Mouse (Mus musculus) spleen, postnatal 36 days (tissue): Measurements from ENCODE around the gene B3galt1.

Experiments
- DNase-seq, 2 experiments: peaks; one replicate each; pipeline ENCODE4 v3.0.0; 2022; ENCODE audit warnings: low spot score in 2 of 2, mixed read lengths in 1 of 2

The B3galt1 gene

GRCm38 (mm10) chr2:67565480-67566331, at the start of gene B3galt1:
Gene B3galt1 (plus strand): TSS chr2:67565871.
- DNase-seq = peak; percentile 5 to 7

- DNase-seq = no peak
Observed at GRCm38 (mm10) chr2:67516405-67516804, 49.3 kb upstream of the B3galt1 start.

- DNase-seq = no peak
Observed at GRCm38 (mm10) chr2:67535347-67535746, 30.3 kb upstream of the B3galt1 start.

GRCm38 (mm10) chr2:67539426-67539825, 26.2 kb upstream of the B3galt1 start:
- DNase-seq = no peak

GRCm38 (mm10) chr2:67541957-67542696, 23.5 kb upstream of the B3galt1 start:
- DNase-seq = no peak

- DNase-seq = no peak
Observed at GRCm38 (mm10) chr2:67544426-67544825, 21.2 kb upstream of the B3galt1 start.

GRCm38 (mm10) chr2:67564851-67565479, 706 bp upstream of the B3galt1 start:
- no peak for DNase-seq

- no peak for DNase-seq
Observed at GRCm38 (mm10) chr2:67566566-67566965, 895 bp downstream of the B3galt1 start.

- no peak for DNase-seq
Observed at GRCm38 (mm10) chr2:67567141-67567680, 1.5 kb downstream of the B3galt1 start.

- DNase-seq = no peak
Observed at GRCm38 (mm10) chr2:67576634-67577033, 11.0 kb downstream of the B3galt1 start.

GRCm38 (mm10) chr2:67583091-67583490, 17.4 kb downstream of the B3galt1 start:
- DNase-seq = no peak

GRCm38 (mm10) chr2:67590408-67590807, 24.7 kb downstream of the B3galt1 start:
- no peak for DNase-seq

- no peak for DNase-seq
Observed at GRCm38 (mm10) chr2:67591831-67592629, 26.4 kb downstream of the B3galt1 start.

GRCm38 (mm10) chr2:67622902-67623301, 57.2 kb downstream of the B3galt1 start:
- DNase-seq = no peak

GRCm38 (mm10) chr2:67627667-67628066, 62.0 kb downstream of the B3galt1 start:
- no peak for DNase-seq

GRCm38 (mm10) chr2:67628289-67628688, 62.6 kb downstream of the B3galt1 start:
- DNase-seq = no peak

- DNase-seq = no peak
Observed at GRCm38 (mm10) chr2:67654847-67655246, 89.2 kb downstream of the B3galt1 start.

GRCm38 (mm10) chr2:67657372-67657771, 91.7 kb downstream of the B3galt1 start:
- DNase-seq = no peak

GRCm38 (mm10) chr2:67658091-67658490, 92.4 kb downstream of the B3galt1 start:
- no peak for DNase-seq

- DNase-seq = no peak
Observed at GRCm38 (mm10) chr2:67671721-67672120, 106.0 kb downstream of the B3galt1 start.

- no peak for DNase-seq
Observed at GRCm38 (mm10) chr2:67677697-67678096, 112.0 kb downstream of the B3galt1 start.
